Mouse (Mus musculus) heart, adult 18-20 months (tissue): ENCODE data around the gene Pepd. TPM values are rescaled to one million over a fixed set of nuclear protein-coding genes. Genes with fewer than 3 reads are reported as not detected.

Experiments
- DNase-seq, 2 experiments: peaks; one replicate each; pipeline ENCODE4 v3.0.0; 2021 to 2022; ENCODE audit warnings: mixed read lengths in 1 of 2
- total RNA-seq, 2 experiments: library from RNA; stranded (reverse); gene quantifications; 2 replicates each; pipeline ENCODE4 v1.2.3; 2021

Gene Pepd
- total RNA-seq, 2 experiments from 2014 or later: 28.0 to 34.4 TPM

GRCm38 (mm10) chr7:34930263-34930757, 18.1 kb downstream of the Pepd start:
- DNase-seq: peak in 1 of 2 experiments; percentile 17

GRCm38 (mm10) chr7:34932631-34933030, 20.5 kb downstream of the Pepd start:
- no peak for DNase-seq

GRCm38 (mm10) chr7:34933142-34933541, 21.0 kb downstream of the Pepd start:
- no peak for DNase-seq

- DNase-seq: no peak
Measured at GRCm38 (mm10) chr7:34936347-34936746, 24.2 kb downstream of the Pepd start.

GRCm38 (mm10) chr7:34938636-34939261, 26.6 kb downstream of the Pepd start:
- no peak for DNase-seq

GRCm38 (mm10) chr7:34939262-34939951, 27.2 kb downstream of the Pepd start:
- peak; percentile 39 to 55 for DNase-seq

- DNase-seq: no peak
Measured at GRCm38 (mm10) chr7:34939952-34940312, 27.8 kb downstream of the Pepd start.

- DNase-seq: no peak
Measured at GRCm38 (mm10) chr7:34943581-34944123, 31.5 kb downstream of the Pepd start.

GRCm38 (mm10) chr7:34946269-34946925, 34.2 kb downstream of the Pepd start:
- DNase-seq: no peak

GRCm38 (mm10) chr7:34954548-34954947, 42.4 kb downstream of the Pepd start:
- DNase-seq: no peak

- DNase-seq: no peak
Measured at GRCm38 (mm10) chr7:34955295-34955694, 43.1 kb downstream of the Pepd start.

GRCm38 (mm10) chr7:34957138-34957537, 45.0 kb downstream of the Pepd start:
- no peak for DNase-seq

- no peak for DNase-seq
Measured at GRCm38 (mm10) chr7:34963889-34964645, 51.9 kb downstream of the Pepd start.

GRCm38 (mm10) chr7:34967362-34967761, 55.2 kb downstream of the Pepd start:
- DNase-seq: no peak

- no peak for DNase-seq
Measured at GRCm38 (mm10) chr7:34968749-34969433, 56.7 kb downstream of the Pepd start.

- DNase-seq: no peak
Measured at GRCm38 (mm10) chr7:34971826-34972225, 59.6 kb downstream of the Pepd start.

GRCm38 (mm10) chr7:34972990-34973440, 60.8 kb downstream of the Pepd start:
- DNase-seq: no peak

GRCm38 (mm10) chr7:34973877-34974276, 61.7 kb downstream of the Pepd start:
- DNase-seq: no peak

- no peak for DNase-seq
Measured at GRCm38 (mm10) chr7:34975913-34976312, 63.7 kb downstream of the Pepd start.

GRCm38 (mm10) chr7:34977403-34977802, 65.2 kb downstream of the Pepd start:
- DNase-seq: no peak

- DNase-seq: no peak
Measured at GRCm38 (mm10) chr7:34981803-34982202, 69.6 kb downstream of the Pepd start.
